Mouse (Mus musculus): Measurements from ENCODE around the gene Col4a4.

DNA sequence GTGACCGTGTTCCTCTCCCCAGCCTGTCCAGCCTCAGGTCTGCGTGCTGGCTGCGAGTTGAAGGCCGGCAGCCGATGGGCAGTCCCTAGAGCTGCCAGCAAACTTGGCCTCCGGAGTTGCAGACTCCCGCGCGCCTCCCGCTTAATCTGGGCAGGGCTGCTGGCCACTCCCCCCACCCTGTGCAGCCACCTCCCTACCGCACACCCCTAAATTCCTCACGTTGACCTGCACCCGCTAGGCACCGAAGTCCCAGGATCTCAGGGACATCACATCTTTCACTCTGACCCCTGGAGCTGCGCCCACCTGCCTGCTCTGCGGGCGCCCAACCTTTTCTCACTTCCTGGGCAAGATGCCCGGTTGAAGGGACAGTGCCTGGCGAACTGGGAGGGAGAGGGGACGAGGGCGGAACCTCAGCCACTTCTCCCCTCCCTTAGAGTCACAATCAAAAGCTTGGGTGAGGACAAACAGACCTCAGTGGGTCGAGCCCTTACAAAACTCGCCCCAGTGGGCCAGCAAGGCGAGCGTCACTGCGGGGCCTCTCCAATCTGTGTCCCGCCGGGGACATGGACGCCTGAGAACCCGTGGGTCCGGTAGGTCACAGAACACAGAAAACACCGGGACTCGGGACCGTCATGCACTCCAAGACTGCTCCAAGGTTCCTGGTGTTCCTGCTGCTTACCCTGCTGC lies at the start of gene Col4a4, which contains the start of gene Col4a3:
- TF ChIP-seq CTCF (IDR thresholded peaks at IDR 0.05; ENCODE audit: low read depth, low read length): no peak
- no peak for TF ChIP-seq POLR2A (IDR thresholded peaks at IDR 0.05; ENCODE audit: extremely low read depth, insufficient read depth, low read length)
